Mouse (Mus musculus) megakaryocyte, adult 5-6 weeks (primary cell): ENCODE measurements around the gene Slc25a26. TPM values are rescaled to one million over a fixed set of nuclear protein-coding genes. Genes with fewer than 3 reads are reported as not detected.

Experiments used
- ATAC-seq: 2 replicates; pipeline ENCODE4 v1.8.0; 2016; ENCODE audit warnings: mild to moderate bottlenecking, inconsistent platforms; ENCODE audit not compliant: poor library complexity, severe bottlenecking
- total RNA-seq, 2 experiments: library from RNA; stranded (forward) in 1 of 2; stranded (reverse) in 1 of 2; fragments of 153-499, 151-499 nt in 1 of 2; fragments of 221-1000, 200-1000 nt in 1 of 2; gene quantifications; 2 replicates each; pipeline versions ENCODE4 v1.2.3 to v1.2.4; 2015 to 2017

Gene Slc25a26
- total RNA-seq (2015) (1.3 and 3.8 TPM in 2 replicates), total RNA-seq (2017) (0.70 and 2.8 TPM in 2 replicates)

DNA sequence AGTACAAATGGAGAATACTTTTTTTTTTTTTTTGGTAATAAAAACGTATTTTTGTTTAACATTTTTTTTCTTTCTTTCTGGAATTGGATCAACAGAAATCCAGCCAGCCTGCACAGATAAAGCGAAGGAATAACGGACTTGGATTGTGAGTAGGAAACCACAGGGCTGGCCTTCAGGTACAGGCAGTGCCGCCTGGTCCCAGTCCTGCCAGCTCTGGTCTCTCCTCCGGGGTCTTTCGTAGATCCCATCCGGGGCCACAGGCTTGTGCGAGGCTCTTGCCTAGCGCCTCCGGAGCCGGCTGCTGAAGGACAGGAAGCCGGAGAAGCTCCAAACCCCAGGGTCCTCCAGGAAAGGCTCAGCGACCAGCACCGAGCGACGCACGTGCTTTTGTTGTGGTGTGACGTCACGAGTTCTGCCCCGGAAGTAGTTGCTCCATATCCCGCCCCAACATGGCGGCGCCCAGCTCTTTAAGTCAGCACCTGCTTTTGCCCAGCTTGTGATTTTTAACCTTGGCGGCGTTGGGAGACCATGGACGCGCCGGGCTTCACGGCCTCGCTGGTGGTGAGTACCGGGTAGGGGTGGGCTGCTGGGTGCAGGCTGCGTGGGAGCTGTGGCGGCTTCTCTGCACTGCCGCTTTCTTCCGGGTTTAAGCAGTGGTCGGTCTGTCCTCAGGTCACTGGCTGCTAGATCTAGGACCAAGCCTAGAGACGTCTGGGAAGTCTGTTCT is at the start of gene Slc25a26:
TSS of gene Slc25a26 (plus strand) at position 435 of the 727 bp plus-strand sequence.
- peak; percentile 98 for ATAC-seq

DNA sequence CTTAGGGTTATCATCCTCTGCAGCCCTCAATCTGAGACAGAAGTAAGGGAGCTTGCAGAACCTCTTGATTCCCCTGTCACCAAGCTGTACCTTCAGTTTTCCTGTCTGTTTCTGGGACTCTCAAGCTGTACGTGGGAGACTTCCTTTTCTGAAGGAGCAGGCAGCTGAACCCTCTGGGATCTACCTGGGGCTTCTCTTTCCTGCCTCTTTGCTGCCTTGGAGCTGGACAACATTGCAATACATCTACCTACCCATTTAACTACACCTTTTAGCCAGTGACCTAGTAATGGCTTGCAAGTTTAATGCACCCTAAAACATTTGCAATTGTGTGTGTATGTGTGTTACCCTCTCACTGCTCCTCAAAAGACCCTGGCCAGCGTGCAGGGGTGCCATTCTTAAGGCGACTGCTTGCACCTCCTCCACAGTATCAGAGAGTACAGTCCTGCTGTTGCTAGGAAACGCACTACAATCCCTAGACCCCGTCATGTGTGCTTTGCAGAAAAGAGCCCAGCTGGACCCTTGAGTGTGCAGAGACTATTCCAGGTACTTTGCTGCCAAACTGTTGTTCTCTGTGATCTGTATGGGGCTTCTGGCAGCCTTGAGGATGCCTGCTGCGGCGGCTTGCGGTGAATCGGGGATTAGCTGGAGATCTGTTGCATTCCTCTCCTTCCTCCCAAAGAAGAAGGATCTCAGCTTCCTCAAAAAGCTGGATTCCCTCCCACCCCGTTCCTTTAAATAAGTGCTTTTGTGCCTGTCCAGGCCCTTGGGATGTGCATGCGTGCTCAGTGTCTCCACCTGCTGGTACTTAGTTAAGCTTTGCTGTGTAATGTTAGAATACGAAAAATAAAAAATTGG is 35.9 kb upstream of the Slc25a26 start:
- no peak for ATAC-seq

GRCm38 (mm10) chr6:94466508-94467205 is 33.5 kb upstream of the Slc25a26 start:
- no peak for ATAC-seq

GRCm38 (mm10) chr6:94492739-94493138 is 7.4 kb upstream of the Slc25a26 start:
- ATAC-seq, result no peak

GRCm38 (mm10) chr6:94503963-94504362 is 3.8 kb downstream of the Slc25a26 start:
- ATAC-seq, result no peak

GRCm38 (mm10) chr6:94507921-94508320 is 7.8 kb downstream of the Slc25a26 start:
- ATAC-seq, result no peak

DNA sequence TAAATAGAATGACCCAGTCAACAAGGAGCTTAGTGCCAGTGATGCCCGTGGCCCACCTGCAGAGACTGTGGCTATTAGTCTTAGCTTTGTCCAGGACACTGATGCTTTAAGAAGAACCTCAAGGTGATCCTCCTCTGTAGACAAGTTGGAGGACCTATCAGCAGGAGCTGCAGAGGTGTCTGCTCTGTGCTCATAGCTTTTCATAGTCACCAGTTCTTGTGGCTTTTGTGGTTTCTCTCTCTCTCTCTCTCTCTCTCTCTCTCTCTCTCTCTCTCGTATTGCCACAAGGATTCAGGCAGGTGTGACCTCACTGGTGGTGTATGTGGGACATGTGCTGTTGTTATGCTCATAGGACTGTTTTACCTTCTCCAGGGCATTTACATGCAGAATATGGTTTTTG is 8.7 kb downstream of the Slc25a26 start:
- ATAC-seq, result peak; percentile 37; the same call in 1 of the 2 replicates

- peak; percentile 73 for ATAC-seq
These were observed 9.1 kb downstream of the Slc25a26 start for GRCm38 (mm10) chr6:94509220-94509619.

GRCm38 (mm10) chr6:94518171-94518570 is 18.0 kb downstream of the Slc25a26 start:
- no peak for ATAC-seq

DNA sequence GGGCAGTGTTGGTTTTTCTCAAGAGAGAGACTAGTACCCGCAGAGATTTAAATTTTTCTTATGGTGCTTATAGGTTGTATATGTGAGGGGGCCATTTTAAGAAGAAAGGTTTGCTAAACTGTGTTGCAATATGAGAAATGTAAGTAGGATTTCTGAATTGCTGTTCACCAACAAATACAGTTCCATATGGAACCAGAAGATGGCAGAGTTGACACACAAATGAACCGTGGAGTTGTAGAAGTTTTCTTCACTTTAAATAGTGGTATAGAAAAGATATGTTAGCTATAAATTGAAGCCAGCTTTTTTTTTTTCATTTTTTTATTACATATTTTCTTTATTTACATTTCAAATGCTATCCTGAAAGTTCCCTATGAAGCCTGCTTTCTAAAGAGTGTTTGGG is 24.2 kb downstream of the Slc25a26 start:
- peak; percentile 68 for ATAC-seq

DNA sequence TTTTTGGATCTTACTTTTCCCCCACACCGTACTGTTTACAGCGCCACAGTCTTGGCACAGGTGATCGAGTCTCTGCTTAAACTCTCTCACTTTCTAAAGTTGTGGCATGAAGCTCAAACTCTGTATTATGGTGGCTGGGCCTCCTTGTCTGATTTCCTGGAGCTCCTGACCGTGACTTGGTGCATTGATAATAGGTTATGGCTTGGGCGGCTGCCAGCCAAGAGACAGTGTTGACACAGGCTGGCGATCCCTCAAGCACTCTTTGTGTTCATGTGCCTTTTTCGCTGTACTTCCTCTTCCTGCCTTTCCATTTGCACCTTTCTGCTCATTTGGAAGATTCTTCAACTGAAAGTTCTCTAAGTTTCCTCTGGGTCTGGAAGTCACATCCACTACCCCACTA is 30.6 kb downstream of the Slc25a26 start:
- ATAC-seq, result no peak

GRCm38 (mm10) chr6:94532086-94532485 is 32.0 kb downstream of the Slc25a26 start:
- peak; percentile 56; the same call in 1 of the 2 replicates for ATAC-seq

DNA sequence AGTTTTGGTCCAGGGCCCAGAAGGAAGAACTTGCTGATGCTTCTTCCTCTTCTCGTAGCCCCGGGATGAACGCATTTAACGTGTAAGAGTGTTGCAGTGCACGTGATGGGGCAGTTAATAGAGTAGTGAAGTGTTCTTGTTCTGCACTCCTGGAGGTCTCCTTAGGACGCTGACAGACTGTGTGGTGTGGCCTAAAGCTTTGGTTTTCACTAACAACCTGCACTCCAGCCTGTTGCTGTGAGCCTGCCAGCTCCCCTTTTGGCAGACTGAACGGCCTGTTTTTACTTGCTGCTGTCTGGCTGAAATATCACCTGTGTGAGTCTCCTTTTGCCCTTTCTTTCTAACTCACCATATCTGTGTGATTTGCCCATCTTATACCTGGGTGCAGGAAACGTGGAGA is 36.3 kb downstream of the Slc25a26 start:
- no peak for ATAC-seq

- ATAC-seq, result no peak
These were observed 37.5 kb downstream of the Slc25a26 start for GRCm38 (mm10) chr6:94537652-94538051.

GRCm38 (mm10) chr6:94540090-94540489 is 40.0 kb downstream of the Slc25a26 start:
- no peak for ATAC-seq

DNA sequence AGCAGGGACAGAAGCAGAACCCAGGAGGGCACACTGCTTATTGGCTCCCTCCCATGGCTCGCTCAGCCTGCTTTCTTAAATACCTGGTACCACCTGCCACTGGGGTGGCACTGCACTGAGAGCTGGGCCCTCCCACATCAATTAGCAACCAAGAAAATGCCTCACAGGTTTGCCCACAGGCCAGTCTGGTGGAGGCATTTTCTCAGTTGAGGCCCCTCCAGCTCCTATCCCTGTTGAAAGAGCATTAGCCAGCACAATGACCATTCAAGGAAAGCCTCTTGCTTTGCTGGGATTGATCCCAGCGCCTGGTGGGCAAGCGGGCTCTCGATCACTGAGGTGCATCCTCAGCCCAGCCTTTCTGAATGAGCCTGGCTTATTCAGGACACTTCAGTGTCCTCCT is 40.5 kb downstream of the Slc25a26 start:
- ATAC-seq, result no peak

GRCm38 (mm10) chr6:94541133-94541532 is 41.0 kb downstream of the Slc25a26 start:
- no peak for ATAC-seq

DNA sequence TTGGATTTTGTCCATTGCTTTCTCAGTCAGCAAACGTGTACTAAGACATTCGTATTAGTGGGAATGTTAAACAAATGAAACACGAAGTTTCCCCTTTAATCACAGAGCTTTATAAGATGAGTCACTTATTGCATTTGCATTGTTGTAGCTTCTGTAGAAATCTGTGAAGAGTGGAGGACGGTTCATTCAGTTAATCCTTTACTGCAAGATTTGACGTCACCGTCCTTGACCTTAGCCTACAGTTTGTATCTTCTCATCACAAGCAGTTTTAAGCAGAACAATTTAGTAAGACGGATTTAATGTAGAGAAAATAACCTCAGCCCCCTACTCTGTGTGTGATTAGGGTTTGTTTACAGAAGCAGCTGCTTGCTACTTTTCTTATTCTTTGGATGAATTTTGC is 41.7 kb downstream of the Slc25a26 start:
- ATAC-seq, result no peak

DNA sequence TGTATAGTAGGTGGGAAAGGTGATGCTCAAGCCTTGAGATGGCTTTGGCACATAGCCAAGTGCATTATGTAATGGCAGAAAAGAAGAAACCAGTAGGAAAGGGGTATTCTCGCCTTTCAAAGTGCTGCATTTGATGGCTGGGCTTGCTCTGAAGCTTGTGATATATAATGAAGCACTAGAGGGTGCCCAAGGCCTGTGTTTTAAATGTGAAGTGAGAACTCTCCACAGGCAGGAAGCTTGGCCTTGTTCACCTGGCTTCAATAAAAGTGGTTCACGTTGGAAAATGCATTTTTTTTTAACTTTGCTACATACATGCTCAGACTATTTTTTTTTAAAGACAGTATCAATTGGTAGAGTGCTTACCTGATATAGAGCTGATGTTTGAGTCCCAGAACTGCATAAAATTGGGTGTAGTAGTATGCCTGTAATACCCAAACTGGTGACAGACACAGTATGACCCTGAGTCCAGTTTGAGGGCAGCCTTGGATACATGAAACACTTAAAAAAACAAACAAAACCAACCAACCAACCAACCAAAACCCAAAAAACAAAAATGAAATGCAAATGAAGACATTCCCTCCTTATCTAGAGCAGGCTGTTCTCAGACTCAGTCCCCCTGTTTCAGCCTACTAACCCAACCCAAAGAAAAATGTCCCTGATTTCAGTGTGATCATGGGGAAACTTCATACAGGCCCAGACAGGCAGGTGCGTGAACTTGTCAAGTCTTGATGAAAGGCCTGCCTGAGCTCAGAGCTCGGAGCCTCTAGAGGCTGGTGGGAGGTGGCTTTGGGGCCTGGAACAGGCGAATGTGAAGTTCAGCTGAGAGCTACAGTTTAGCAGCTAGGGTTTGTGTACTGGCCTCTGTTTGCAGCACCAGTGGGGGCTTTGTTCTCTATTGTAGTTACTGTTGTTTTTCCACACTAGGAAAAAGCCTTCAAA is 44.0 kb downstream of the Slc25a26 start:
- ATAC-seq, result no peak

DNA sequence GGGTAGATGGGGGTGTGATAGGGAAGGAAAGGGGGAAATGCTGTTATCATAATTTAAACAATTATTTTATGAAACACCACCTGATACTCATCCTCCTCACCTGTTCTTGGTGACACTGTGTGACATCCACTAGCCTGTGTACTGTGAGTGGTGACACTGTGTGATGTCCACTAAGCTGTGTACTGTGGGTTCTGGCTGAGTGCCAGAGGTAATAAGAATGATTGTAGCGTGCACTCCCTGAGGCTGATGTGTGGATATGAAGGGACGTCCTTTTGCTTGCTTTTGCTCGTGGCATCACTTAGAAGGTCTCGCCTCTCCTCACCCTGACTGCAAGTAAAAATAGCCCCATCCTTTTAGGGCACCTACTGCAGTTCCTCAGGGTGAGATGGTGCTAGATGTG is 47.1 kb downstream of the Slc25a26 start:
- ATAC-seq, result no peak
